In genomic region chr16:59547466-59547865, GRCm38 (mm10) we compare ENCODE assay signal across 11 mouse cellular contexts. TPM values are rescaled to one million over a fixed set of nuclear protein-coding genes. Genes with fewer than 3 reads are reported as not detected.
DNase-seq lines count a peak whose midpoint lies in the region; ATAC-seq and TF ChIP-seq lines count a peak whose summit lies in the region.
"Had no signal": no experiment of that assay in that cellular context is flagged by ENCODE, and none has a peak within 500 bp of the region (broad histone marks: within the 10 kb centered on the region; RNA-seq: fewer than 3 reads in every experiment).

No protein-coding gene starts in this region.

- no peak overlapping the region for H3K4me2 ChIP-seq in hindbrain, embryonic 11.5 days (replicated peaks; ENCODE audit: low read depth, low read length)
- H3K4me2 ChIP-seq in forebrain, postnatal 0 days (ENCODE audit: low read depth) = no peak overlapping the region
- no peak overlapping the region for H3K4me2 ChIP-seq in midbrain, embryonic 14.5 days (ENCODE audit: low read length)
- H3K4me2 ChIP-seq: limb, embryonic 13.5 days had no signal

- no peaks in the 10 kb centered on the region; the same call in 1 of the 2 replicates for H3K4me1 ChIP-seq in hindbrain, embryonic 11.5 days (replicated peaks; ENCODE audit: control insufficient read depth, insufficient read depth, low read length)
- 0 out of 2 replicates have a peak, but pooled peaks cover 18% of the 10 kb centered on the region for H3K4me1 ChIP-seq in hindbrain, embryonic 10.5 days (replicated peaks)
- peaks cover 9% of the 10 kb centered on the region; the same call in 1 of the 2 replicates for H3K4me1 ChIP-seq in forebrain, postnatal 0 days (ENCODE audit: insufficient read depth)
- H3K4me1 ChIP-seq in midbrain, embryonic 14.5 days (ENCODE audit: control insufficient read depth, insufficient read depth, low read length) = peaks cover 11% of the 10 kb centered on the region; the same call in 1 of the 2 replicates

- H3K9ac ChIP-seq in hindbrain, embryonic 11.5 days (ENCODE audit: low read depth, low read length) = no peak overlapping the region
- H3K9ac ChIP-seq in forebrain, postnatal 0 days = no peak overlapping the region
- no peak overlapping the region for H3K9ac ChIP-seq in midbrain, embryonic 14.5 days (replicated peaks; ENCODE audit: low read length)
- H3K9ac ChIP-seq: limb, embryonic 13.5 days had no signal

- H3K27me3 ChIP-seq in hindbrain, embryonic 11.5 days (ENCODE audit: control insufficient read depth, insufficient read depth, low read length) = no peaks in the 10 kb centered on the region
- no peaks in the 10 kb centered on the region for H3K27me3 ChIP-seq in hindbrain, embryonic 10.5 days (ENCODE audit: insufficient read depth, poor library complexity, severe bottlenecking)
- H3K27me3 ChIP-seq in forebrain, postnatal 0 days (ENCODE audit: insufficient read depth, low read length) = no peaks in the 10 kb centered on the region
- no peaks in the 10 kb centered on the region for H3K27me3 ChIP-seq in midbrain, embryonic 14.5 days (ENCODE audit: control insufficient read depth, insufficient read depth, low read length)
- H3K27me3 ChIP-seq: limb, embryonic 13.5 days had no signal

- 59% methylated on average over 4 of the region's 4 CpGs for WGBS in hindbrain, embryonic 11.5 days
- 63% methylated on average over 4 of the region's 4 CpGs for WGBS in hindbrain, embryonic 10.5 days
- 14% methylated on average over 4 of the region's 4 CpGs for WGBS in forebrain, postnatal 0 days
- WGBS in midbrain, embryonic 14.5 days = 19% methylated on average over 4 of the region's 4 CpGs

- H3K4me3 ChIP-seq in hindbrain, embryonic 11.5 days (ENCODE audit: low read depth, low read length) = no peak overlapping the region
- no peak overlapping the region for H3K4me3 ChIP-seq in hindbrain, embryonic 10.5 days
- H3K4me3 ChIP-seq in forebrain, postnatal 0 days (ENCODE audit: low read depth, low read length) = no peak overlapping the region
- no peak overlapping the region for H3K4me3 ChIP-seq in midbrain, embryonic 14.5 days (replicated peaks; ENCODE audit: low read depth, low read length)
- H3K4me3 ChIP-seq: limb, embryonic 13.5 days had no signal

- no peaks in the 10 kb centered on the region for H3K36me3 ChIP-seq in hindbrain, embryonic 11.5 days (ENCODE audit: control insufficient read depth, insufficient read depth, low read length)
- H3K36me3 ChIP-seq in hindbrain, embryonic 10.5 days = peaks cover 5% of the 10 kb centered on the region; the same call in 1 of the 2 replicates
- H3K36me3 ChIP-seq in forebrain, postnatal 0 days (ENCODE audit: insufficient read depth) = no peaks in the 10 kb centered on the region
- H3K36me3 ChIP-seq in midbrain, embryonic 14.5 days (ENCODE audit: control insufficient read depth, insufficient read depth, low read length) = no peaks in the 10 kb centered on the region

- H3K9me3 ChIP-seq in hindbrain, embryonic 11.5 days (ENCODE audit: control insufficient read depth, low read length) = no peaks in the 10 kb centered on the region
- H3K9me3 ChIP-seq in hindbrain, embryonic 10.5 days = no peaks in the 10 kb centered on the region
- no peaks in the 10 kb centered on the region for H3K9me3 ChIP-seq in forebrain, postnatal 0 days (ENCODE audit: low read length)
- H3K9me3 ChIP-seq in midbrain, embryonic 14.5 days (ENCODE audit: control insufficient read depth, low read length) = no peaks in the 10 kb centered on the region
- H3K9me3 ChIP-seq: limb, embryonic 13.5 days had no signal

- H3K27ac ChIP-seq in hindbrain, embryonic 11.5 days (ENCODE audit: low read depth, low read length) = no peak overlapping the region
- no peak overlapping the region for H3K27ac ChIP-seq in hindbrain, embryonic 10.5 days
- peak overlapping the region; percentile 2; the same call in 1 of the 2 replicates for H3K27ac ChIP-seq in forebrain, postnatal 0 days (ENCODE audit: low read depth, low read length)
- 0 out of 2 replicates have a peak overlapping the region, but pooled peaks have one; percentile 68 for H3K27ac ChIP-seq in midbrain, embryonic 14.5 days (replicated peaks; ENCODE audit: low read depth, low read length)
- H3K27ac ChIP-seq: limb, embryonic 13.5 days had no signal

- DNase-seq in adrenal gland, adult 2 months = peak; percentile 47
- DNase-seq in adrenal gland, postnatal 10 days = no peak
- DNase-seq in hindbrain, embryonic 11.5 days (ENCODE audit: low spot score) = peak; percentile 10
- DNase-seq in hindbrain, embryonic 10.5 days (ENCODE audit: low spot score) = no peak
- DNase-seq in forebrain, postnatal 0 days = peak; percentile 70
- DNase-seq in midbrain, embryonic 14.5 days = peak; percentile 66
- no peak for DNase-seq in cerebellum, adult 9-11 months
- DNase-seq: heart, postnatal 36 days; lung, postnatal 14 days had no signal

- TF ChIP-seq CTCF in forebrain, postnatal 0 days (IDR thresholded peaks at IDR 0.05; ENCODE audit: low read depth) = no peak

- ATAC-seq in hindbrain, embryonic 11.5 days (ENCODE audit: low FRiP score) = no peak
- ATAC-seq in forebrain, postnatal 0 days = peak; percentile 78
- ATAC-seq in midbrain, embryonic 14.5 days (ENCODE audit: low FRiP score, low TSS enrichment) = no peak
- ATAC-seq in megakaryocyte-erythroid progenitor cell, adult 5-6 weeks (replicated peaks; ENCODE audit: low FRiP score, low TSS enrichment, poor library complexity, severe bottlenecking) = no peak

RNA-seq across cellular contexts. Expression of gene Crybg3, which starts 53.3 kb away (rescaled TPM):
- 10 to 100 TPM; 11.9 to 16.0 TPM for total RNA-seq in adrenal gland, adult 2 months (2021)
- polyA plus RNA-seq in adrenal gland, adult 2 months (2012; rRNA removed) = 1.6 and 1.7 TPM in 2 replicates
- 10 to 100 TPM; 16.3 to 19.3 TPM for total RNA-seq in adrenal gland, postnatal 10 days (2021)
- polyA plus RNA-seq in hindbrain, embryonic 11.5 days (2014; fragmentation: Nextera tagmentation; extraction: Ambion mirVana) = 8.3 and 10.4 TPM in 2 replicates
- polyA plus RNA-seq in hindbrain, embryonic 10.5 days (2016; fragmentation: Nextera tagmentation; extraction: Ambion mirVana) = 5.5 and 6.5 TPM in 2 replicates
- 4.3 and 4.7 TPM in 2 replicates for total RNA-seq in forebrain, postnatal 0 days (2014; rRNA removed)
- 0.88 and 0.92 TPM in 2 replicates for polyA plus RNA-seq in forebrain, postnatal 0 days (2015; fragmentation: Nextera tagmentation; extraction: Ambion mirVana)
- polyA plus RNA-seq in midbrain, embryonic 14.5 days (2014; fragmentation: Nextera tagmentation; extraction: Ambion mirVana) = 2.1 and 3.1 TPM in 2 replicates
- 1.1 TPM in 1 of 2 replicates, not detected in the other for total RNA-seq in megakaryocyte-erythroid progenitor cell, adult 5-6 weeks (2014; fragmentation: Nextera tagmentation)
- 1.2 and 3.9 TPM in 2 replicates for total RNA-seq in megakaryocyte-erythroid progenitor cell, adult 5-6 weeks (2017)

Comparison
In these comparisons a context has a peak if more than half of its experiments do, and no peak if none do; other contexts are left out.
1. DNase-seq: peak in adrenal gland, adult 2 months (single experiment), hindbrain, embryonic 11.5 days (single experiment), forebrain, postnatal 0 days (single experiment) and midbrain, embryonic 14.5 days (single experiment); none in adrenal gland, postnatal 10 days (single experiment), hindbrain, embryonic 10.5 days (single experiment) and cerebellum, adult 9-11 months (single experiment).
2. H3K27ac ChIP-seq: peak in forebrain, postnatal 0 days (single experiment) and midbrain, embryonic 14.5 days (single experiment); none in hindbrain, embryonic 11.5 days (single experiment) and hindbrain, embryonic 10.5 days (single experiment).